Mouse (Mus musculus) megakaryocyte-erythroid progenitor cell, adult 5-6 weeks (primary cell): ENCODE data around the gene Dgke. TPM values are rescaled to one million over a fixed set of nuclear protein-coding genes. Genes with fewer than 3 reads are reported as not detected.
"Not testable (repeated sequence)": the region's sequence is repeated elsewhere in the genome, so short reads cannot be mapped to it uniquely, and the experiment has no call there.

Experiments used
- ATAC-seq: replicated peaks from 2 replicates; pipeline ENCODE4 v1.8.0; 2016; ENCODE audit warnings: mild to moderate bottlenecking, inconsistent platforms; ENCODE audit not compliant: severe bottlenecking, poor library complexity, low FRiP score, low TSS enrichment
- total RNA-seq, 2 experiments: library from RNA; stranded (forward) in 1 of 2; stranded (reverse) in 1 of 2; fragments of 200-1000, 215-1000 nt in 1 of 2; fragments of >200 nt in 1 of 2; fragmentation: Nextera tagmentation in 1 of 2; gene quantifications; 2 replicates each; pipeline ENCODE4 v1.2.3; 2014 to 2017

The Dgke gene
- total RNA-seq, 2 experiments from 2014 or later, result 6.2 to 6.9 TPM

GRCm38 (mm10) chr11:89045501-89045900 lies 21.1 kb downstream of the Dgke start:
- not testable (repeated sequence) for ATAC-seq

- ATAC-seq, result no peak
Observed at GRCm38 (mm10) chr11:89043046-89043445, 23.6 kb downstream of the Dgke start.

GRCm38 (mm10) chr11:89041073-89041472 lies 25.6 kb downstream of the Dgke start:
- ATAC-seq, result not testable (repeated sequence)

GRCm38 (mm10) chr11:89039325-89039724 lies 27.3 kb downstream of the Dgke start:
- ATAC-seq, result peak; percentile 87

- no peak for ATAC-seq
Observed at GRCm38 (mm10) chr11:89038496-89038895, 28.2 kb downstream of the Dgke start.

- no peak for ATAC-seq
Observed at GRCm38 (mm10) chr11:89035552-89035951, 31.1 kb downstream of the Dgke start.

GRCm38 (mm10) chr11:89034592-89034991 lies 32.1 kb downstream of the Dgke start:
- ATAC-seq, result no peak

GRCm38 (mm10) chr11:89031189-89031588 lies 35.5 kb downstream of the Dgke start:
- no peak for ATAC-seq

GRCm38 (mm10) chr11:89030552-89030951 lies 36.1 kb downstream of the Dgke start:
- ATAC-seq, result no peak

GRCm38 (mm10) chr11:89028871-89029405 lies 37.7 kb downstream of the Dgke start:
- peak; percentile 87 for ATAC-seq

- peak; percentile 51 for ATAC-seq
Observed at GRCm38 (mm10) chr11:89027955-89028361, 38.7 kb downstream of the Dgke start.

GRCm38 (mm10) chr11:89026117-89026516 lies 40.5 kb downstream of the Dgke start:
- ATAC-seq, result no peak

- ATAC-seq, result no peak
Observed at GRCm38 (mm10) chr11:89025603-89026002, 41.0 kb downstream of the Dgke start.

GRCm38 (mm10) chr11:89024181-89024881 lies 42.3 kb downstream of the Dgke start:
- no peak for ATAC-seq

GRCm38 (mm10) chr11:89023477-89023876 lies 43.2 kb downstream of the Dgke start:
- no peak for ATAC-seq

- no peak for ATAC-seq
Observed at GRCm38 (mm10) chr11:89022120-89022731, 44.4 kb downstream of the Dgke start.

- ATAC-seq, result no peak
Observed at GRCm38 (mm10) chr11:89021687-89022086, 45.0 kb downstream of the Dgke start.

GRCm38 (mm10) chr11:89020681-89021305 lies 45.9 kb downstream of the Dgke start:
- ATAC-seq, result no peak

GRCm38 (mm10) chr11:89017514-89018182 lies 49.0 kb downstream of the Dgke start:
- peak; percentile 72 for ATAC-seq

- no peak for ATAC-seq
Observed at GRCm38 (mm10) chr11:89012241-89012640, 54.4 kb downstream of the Dgke start.
